In the genomic region with DNA sequence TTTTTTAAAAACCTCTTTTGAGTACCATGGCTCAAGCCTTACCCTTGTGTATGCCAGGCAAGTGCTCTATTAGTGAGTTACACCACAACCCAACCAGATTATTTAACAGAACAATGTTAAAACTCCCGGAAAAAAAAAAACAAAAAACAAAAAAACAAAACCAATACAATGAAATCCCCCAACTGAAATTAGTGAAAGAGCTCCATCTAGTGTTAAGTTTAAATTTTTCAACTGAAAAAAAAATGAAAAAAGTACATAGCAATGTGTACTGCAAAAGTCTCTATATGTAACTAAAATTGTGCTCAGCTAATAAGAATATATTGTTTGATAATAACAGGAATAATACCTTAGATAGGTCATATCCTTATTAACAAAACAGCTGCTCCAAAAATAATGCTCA, we compare ENCODE assay signal across 15 mouse cellular contexts. TPM values are rescaled to one million over a fixed set of nuclear protein-coding genes. Genes with fewer than 3 reads are reported as not detected.
A peak's percentile ranks its signal among the peaks of the same experiment; 100 is the strongest.
DNase-seq lines count a peak whose midpoint lies in the region; ATAC-seq and TF ChIP-seq lines count a peak whose summit lies in the region.
"Had no signal": no experiment of that assay in that cellular context is flagged by ENCODE, and none has a peak within 500 bp of the region (broad histone marks: within the 10 kb centered on the region; RNA-seq: fewer than 3 reads in every experiment).

No protein-coding gene starts in this region.

- WGBS in limb, embryonic 14.5 days = 27% methylated on average over 1 of the region's 1 CpGs
- WGBS in limb, embryonic 10.5 days = 51% methylated on average over 1 of the region's 1 CpGs

- TF ChIP-seq POLR2A in limb, embryonic 14.5 days (IDR thresholded peaks at IDR 0.05; ENCODE audit: borderline replicate concordance, extremely low read depth, insufficient read depth, insufficient read length) = no peak

- no peak overlapping the region for H3K9ac ChIP-seq in limb, embryonic 14.5 days (ENCODE audit: low read depth, low read length, severe bottlenecking)
- H3K9ac ChIP-seq: embryonic facial prominence, embryonic 15.5 days; heart, embryonic 13.5 days; liver, embryonic 13.5 days had no signal

- H3K4me2 ChIP-seq in limb, embryonic 14.5 days (replicated peaks; ENCODE audit: low read depth, low read length, severe bottlenecking) = no peak overlapping the region
- H3K4me2 ChIP-seq: embryonic facial prominence, embryonic 15.5 days; heart, embryonic 13.5 days; liver, embryonic 13.5 days had no signal

- H3K4me1 ChIP-seq in limb, embryonic 14.5 days (ENCODE audit: control insufficient read depth, insufficient read depth, low read length) = no peaks in the 10 kb centered on the region
- H3K4me1 ChIP-seq in limb, embryonic 10.5 days = no peaks in the 10 kb centered on the region
- H3K4me1 ChIP-seq: embryonic facial prominence, embryonic 15.5 days; liver, embryonic 13.5 days had no signal

- H3K9me3 ChIP-seq in limb, embryonic 14.5 days (ENCODE audit: control insufficient read depth, low read length) = no peaks in the 10 kb centered on the region
- no peaks in the 10 kb centered on the region for H3K9me3 ChIP-seq in limb, embryonic 10.5 days (replicated peaks)
- H3K9me3 ChIP-seq: embryonic facial prominence, embryonic 15.5 days; heart, embryonic 13.5 days; liver, embryonic 13.5 days had no signal

- no peak overlapping the region for H3K4me3 ChIP-seq in limb, embryonic 14.5 days (replicated peaks; ENCODE audit: low read length)
- H3K4me3 ChIP-seq in limb, embryonic 10.5 days = no peak overlapping the region
- H3K4me3 ChIP-seq: embryonic facial prominence, embryonic 15.5 days; heart, embryonic 13.5 days; liver, embryonic 13.5 days had no signal

- no peak for ATAC-seq in limb, embryonic 14.5 days (ENCODE audit: low FRiP score, low read depth)
- ATAC-seq: activated CD4-positive, CD25-positive, alpha-beta regulatory T cell, adult 4 months; intestine, embryonic 16.5 days had no signal

- H3K27ac ChIP-seq in limb, embryonic 14.5 days (replicated peaks; ENCODE audit: low read depth, low read length) = no peak overlapping the region
- no peak overlapping the region for H3K27ac ChIP-seq in limb, embryonic 10.5 days
- H3K27ac ChIP-seq: embryonic facial prominence, embryonic 15.5 days; heart, embryonic 13.5 days; liver, embryonic 13.5 days had no signal

- DNase-seq in embryo, embryonic 10.5 days (ENCODE audit: low spot score) = peak; percentile 59
- DNase-seq in embryo, embryonic 10 days (ENCODE audit: low spot score) = no peak
- DNase-seq in limb, embryonic 14.5 days (ENCODE audit: low spot score) = peak; percentile 65
- DNase-seq in limb, embryonic 10.5 days (ENCODE audit: low spot score) = no peak
- DNase-seq in MN1 (ENCODE audit: low spot score) = peak; percentile 77
- peak; percentile 70 for DNase-seq in retina, embryonic 14.5 days (ENCODE audit: low spot score)
- DNase-seq in cerebellum, postnatal 10 days = no peak
- DNase-seq in left cerebral cortex, postnatal 10 days (ENCODE audit: extremely low spot score in 1 of 2, low spot score in 2 of 2) = no peak
- DNase-seq: B cell, adult 2 months; liver, embryonic 13.5 days; thymus, adult 18-20 months had no signal

- peaks cover 63% of the 10 kb centered on the region for H3K36me3 ChIP-seq in limb, embryonic 14.5 days (ENCODE audit: control insufficient read depth, insufficient read depth, low read length)
- H3K36me3 ChIP-seq in limb, embryonic 10.5 days = peaks cover 87% of the 10 kb centered on the region

- no peaks in the 10 kb centered on the region for H3K27me3 ChIP-seq in limb, embryonic 14.5 days (ENCODE audit: control insufficient read depth, insufficient read depth, low read length)
- no peaks in the 10 kb centered on the region for H3K27me3 ChIP-seq in limb, embryonic 10.5 days (ENCODE audit: low read depth, poor library complexity, severe bottlenecking)
- H3K27me3 ChIP-seq: embryonic facial prominence, embryonic 15.5 days; heart, embryonic 13.5 days; liver, embryonic 13.5 days had no signal

- intact Hi-C loops in left cerebral cortex, postnatal 10 days (cut with DNase I) = no loop called here

RNA-seq across cellular contexts. Expression of a gene that starts 18.1 kb away (rescaled TPM):
- polyA plus RNA-seq in limb, embryonic 14.5 days (2012; rRNA removed) = 10.9 and 11.6 TPM in 2 replicates
- polyA plus RNA-seq in limb, embryonic 14.5 days (2014; fragmentation: Nextera tagmentation; extraction: Ambion mirVana) = 22.6 and 24.1 TPM in 2 replicates
- polyA plus RNA-seq in limb, embryonic 10.5 days (2016; fragmentation: Nextera tagmentation; extraction: Ambion mirVana) = 23.5 and 25.2 TPM in 2 replicates
- 10 to 100 TPM; 25.0 to 26.1 TPM for total RNA-seq in left cerebral cortex, postnatal 10 days (2021)

Comparison
In these comparisons a context has a peak if more than half of its experiments do, and no peak if none do; other contexts are left out.
1. DNase-seq: peak in embryo, embryonic 10.5 days (single experiment), limb, embryonic 14.5 days (single experiment), MN1 (single experiment) and retina, embryonic 14.5 days (single experiment); none in embryo, embryonic 10 days (single experiment), limb, embryonic 10.5 days (single experiment), cerebellum, postnatal 10 days (0 of 2) and left cerebral cortex, postnatal 10 days (0 of 2).